Mouse (Mus musculus) B cell, adult 2 months (primary cell): ENCODE data around the gene Actn1.

Experiments
- DNase-seq, 2 experiments: peaks; one replicate each; pipeline ENCODE4 v3.0.0; 2022

Actn1 gene

GRCm38 (mm10) chr12:80132250-80133003 is 127.7 kb downstream of the Actn1 start:
- peak; percentile 86 to 87 for DNase-seq

GRCm38 (mm10) chr12:80131359-80132249 is 128.6 kb downstream of the Actn1 start:
- DNase-seq, result peak; percentile 38 to 43

GRCm38 (mm10) chr12:80130558-80131358 is 129.4 kb downstream of the Actn1 start:
- DNase-seq, result peak; percentile 65 to 66

GRCm38 (mm10) chr12:80129531-80129930 is 130.6 kb downstream of the Actn1 start:
- DNase-seq, result peak; percentile 65

- no peak for DNase-seq
Observed at GRCm38 (mm10) chr12:80127191-80127762, 132.9 kb downstream of the Actn1 start.

GRCm38 (mm10) chr12:80125316-80125715 is 134.9 kb downstream of the Actn1 start:
- no peak for DNase-seq

- no peak for DNase-seq
Observed at GRCm38 (mm10) chr12:80124756-80125155, 135.4 kb downstream of the Actn1 start.

- no peak for DNase-seq
Observed at GRCm38 (mm10) chr12:80124211-80124610, 136.0 kb downstream of the Actn1 start.

GRCm38 (mm10) chr12:80123227-80123803 is 136.9 kb downstream of the Actn1 start:
- DNase-seq, result no peak

GRCm38 (mm10) chr12:80121438-80121837 is 138.7 kb downstream of the Actn1 start:
- DNase-seq, result no peak

GRCm38 (mm10) chr12:80118588-80118987 is 141.6 kb downstream of the Actn1 start:
- DNase-seq, result no peak
